Mouse (Mus musculus) kidney, embryonic 14.5 days (tissue): Measurements from ENCODE around the gene Shank2. TPM values are rescaled to one million over a fixed set of nuclear protein-coding genes. Genes with fewer than 3 reads are reported as not detected.

Source experiments
- ATAC-seq: fragments of 200-750 bp; cut with Nextera tagmentation; 2 replicates; pipeline ENCODE4 v1.8.0; 2017; ENCODE audit warnings: moderate number of reproducible peaks, mild to moderate bottlenecking, moderate TSS enrichment, moderate library complexity; ENCODE audit not compliant: low FRiP score, low TSS enrichment
- H3K27ac ChIP-seq: fragments of 300-500 bp; sonication (generic); 2 replicates; pipeline ENCODE4 v1.5.1; 2014; ENCODE audit warnings: low read depth, mild to moderate bottlenecking, low read length, moderate library complexity, mixed read lengths
- H3K27me3 ChIP-seq: fragments of 300-500 bp; sonication (generic); 2 replicates; pipeline ENCODE4 v1.6.1; 2014; ENCODE audit warnings: mild to moderate bottlenecking, low read length; ENCODE audit not compliant: control insufficient read depth, insufficient read depth
- H3K36me3 ChIP-seq: fragments of 300-500 bp; sonication (generic); 2 replicates; pipeline ENCODE4 v1.6.1; 2014; ENCODE audit warnings: low read length, mixed read lengths; ENCODE audit not compliant: control insufficient read depth, insufficient read depth
- H3K4me1 ChIP-seq: fragments of 300-500 bp; sonication (generic); 2 replicates; pipeline ENCODE4 v1.6.1; 2014; ENCODE audit warnings: low read length, mixed read lengths; ENCODE audit not compliant: control insufficient read depth, insufficient read depth
- H3K4me2 ChIP-seq: fragments of 300-500 bp; sonication (generic); replicated peaks from 2 replicates; pipeline ENCODE4 v1.6.1; 2014; ENCODE audit warnings: low read depth, mild to moderate bottlenecking, low read length
- H3K4me3 ChIP-seq: fragments of 300-500 bp; sonication (generic); 2 replicates; pipeline ENCODE4 v1.5.1; 2014; ENCODE audit warnings: mild to moderate bottlenecking, low read length
- H3K9ac ChIP-seq: fragments of 300-500 bp; sonication (generic); 2 replicates; pipeline ENCODE4 v1.6.1; 2014; ENCODE audit warnings: low read depth, mild to moderate bottlenecking, low read length, moderate library complexity
- H3K9me3 ChIP-seq: fragments of 300-500 bp; sonication (generic); 2 replicates; pipeline ENCODE4 v1.6.1; 2016; ENCODE audit warnings: low read length; ENCODE audit not compliant: control insufficient read depth
- WGBS: fragments of 180-500 bp; shearing (Covaris S2); extraction: QIAGEN DNeasy Blood & Tissue Kit; methylation state at CpG from one replicate; pipeline ENCODE4 v1.1.7; 2014; 5-methylcytosine and 5-hydroxymethylcytosine counted together
- polyA plus RNA-seq: library from polyadenylated mRNA; unstranded; fragments of >200 nt; fragmentation: Nextera tagmentation; extraction: Ambion mirVana; gene quantifications from 2 replicates; pipeline ENCODE4 v1.2.1, GENCODE M21; 2014

The Shank2 gene
- polyA plus RNA-seq, 1 experiment from 2014 or later: 3.3 TPM

GRCm38 (mm10) chr7:144285912-144286311 lies 284.2 kb downstream of the Shank2 start:
- Histone ChIP-seq H3K9me3 (no peaks in the 10 kb centered on the region), H3K4me3 (no peak overlapping the region), H3K36me3 (no peaks in the 10 kb centered on the region), H3K27me3 (no peaks in the 10 kb centered on the region), H3K9ac (no peak overlapping the region), H3K4me2 (no peak overlapping the region), H3K4me1 (0 out of 2 replicates have a peak, but pooled peaks cover 6% of the 10 kb centered on the region), H3K27ac (no peak overlapping the region)
- ATAC-seq: no peak
- WGBS: 86% methylated on average over 4 of the region's 4 CpGs

- Histone ChIP-seq H3K4me1 (0 out of 2 replicates have a peak, but pooled peaks cover 6% of the 10 kb centered on the region), H3K27ac (no peak overlapping the region), H3K9ac (no peak overlapping the region), H3K27me3 (no peaks in the 10 kb centered on the region), H3K4me3 (no peak overlapping the region), H3K4me2 (no peak overlapping the region), H3K36me3 (no peaks in the 10 kb centered on the region), H3K9me3 (no peaks in the 10 kb centered on the region)
- no peak for ATAC-seq
- WGBS: 68% methylated on average over 6 of the region's 6 CpGs
Observed at GRCm38 (mm10) chr7:144287991-144288390, 286.3 kb downstream of the Shank2 start.

- H3K27me3 ChIP-seq: no peaks in the 10 kb centered on the region
- H3K4me1 ChIP-seq: no peaks in the 10 kb centered on the region
- H3K36me3 ChIP-seq: no peaks in the 10 kb centered on the region
- H3K4me2 ChIP-seq: no peak overlapping the region
- no peak for ATAC-seq
- WGBS: 62% methylated on average over 7 of the region's 7 CpGs
- H3K9ac ChIP-seq: no peak overlapping the region
- no peaks in the 10 kb centered on the region for H3K9me3 ChIP-seq
- H3K27ac ChIP-seq: no peak overlapping the region
- no peak overlapping the region for H3K4me3 ChIP-seq
Observed at GRCm38 (mm10) chr7:144291478-144291877, 289.8 kb downstream of the Shank2 start.

GRCm38 (mm10) chr7:144293611-144294010 lies 291.9 kb downstream of the Shank2 start:
- Histone ChIP-seq H3K4me3 (no peak overlapping the region), H3K4me1 (no peaks in the 10 kb centered on the region), H3K4me2 (no peak overlapping the region), H3K9ac (no peak overlapping the region), H3K36me3 (no peaks in the 10 kb centered on the region), H3K9me3 (no peaks in the 10 kb centered on the region), H3K27ac (no peak overlapping the region), H3K27me3 (no peaks in the 10 kb centered on the region)
- 83% methylated on average over 3 of the region's 3 CpGs for WGBS
- no peak for ATAC-seq

- no peaks in the 10 kb centered on the region for H3K4me1 ChIP-seq
- H3K4me2 ChIP-seq: no peak overlapping the region
- H3K27ac ChIP-seq: no peak overlapping the region
- no peaks in the 10 kb centered on the region for H3K36me3 ChIP-seq
- 43% methylated on average over 13 of the region's 13 CpGs for WGBS
- H3K9ac ChIP-seq: no peak overlapping the region
- no peaks in the 10 kb centered on the region for H3K9me3 ChIP-seq
- no peak overlapping the region for H3K4me3 ChIP-seq
- 0 out of 2 replicates have a peak, but pooled peaks have one; percentile 52 for ATAC-seq
- no peaks in the 10 kb centered on the region for H3K27me3 ChIP-seq
Observed at GRCm38 (mm10) chr7:144294239-144295200, 292.8 kb downstream of the Shank2 start.

GRCm38 (mm10) chr7:144299351-144299750 lies 297.6 kb downstream of the Shank2 start:
- no peak for ATAC-seq
- whole genome bisulfite sequencing: 88% methylated on average over 2 of the region's 2 CpGs
- no peaks in the 10 kb centered on the region for H3K27me3 ChIP-seq
- no peaks in the 10 kb centered on the region for H3K9me3 ChIP-seq
- H3K4me3 ChIP-seq: no peak overlapping the region
- H3K4me1 ChIP-seq: no peaks in the 10 kb centered on the region
- no peak overlapping the region for H3K9ac ChIP-seq
- no peak overlapping the region for H3K4me2 ChIP-seq
- H3K36me3 ChIP-seq: no peaks in the 10 kb centered on the region
- H3K27ac ChIP-seq: no peak overlapping the region

GRCm38 (mm10) chr7:144301646-144302045 lies 299.9 kb downstream of the Shank2 start:
- no peak for ATAC-seq
- no peaks in the 10 kb centered on the region for H3K36me3 ChIP-seq
- WGBS: 81% methylated on average over 4 of the region's 4 CpGs
- no peaks in the 10 kb centered on the region for H3K9me3 ChIP-seq
- no peak overlapping the region for H3K27ac ChIP-seq
- no peaks in the 10 kb centered on the region for H3K27me3 ChIP-seq
- H3K9ac ChIP-seq: no peak overlapping the region
- H3K4me3 ChIP-seq: no peak overlapping the region
- no peak overlapping the region for H3K4me2 ChIP-seq
- no peaks in the 10 kb centered on the region for H3K4me1 ChIP-seq

GRCm38 (mm10) chr7:144302498-144302897 lies 300.8 kb downstream of the Shank2 start:
- Histone ChIP-seq H3K9me3 (no peaks in the 10 kb centered on the region), H3K4me3 (no peak overlapping the region), H3K36me3 (no peaks in the 10 kb centered on the region), H3K27ac (no peak overlapping the region), H3K27me3 (no peaks in the 10 kb centered on the region), H3K4me1 (no peaks in the 10 kb centered on the region), H3K9ac (no peak overlapping the region), H3K4me2 (no peak overlapping the region)
- ATAC-seq: no peak
- WGBS: 36% methylated on average over 5 of the region's 5 CpGs

- Histone ChIP-seq H3K4me3 (no peak overlapping the region), H3K36me3 (no peaks in the 10 kb centered on the region), H3K27me3 (no peaks in the 10 kb centered on the region), H3K27ac (no peak overlapping the region), H3K9me3 (no peaks in the 10 kb centered on the region), H3K4me1 (no peaks in the 10 kb centered on the region), H3K9ac (no peak overlapping the region), H3K4me2 (no peak overlapping the region)
- 89% methylated on average over 10 of the region's 10 CpGs for WGBS
- no peak for ATAC-seq
Observed at GRCm38 (mm10) chr7:144307853-144308409, 306.2 kb downstream of the Shank2 start.
